Mouse (Mus musculus): ENCODE results near the gene Iffo1. TPM values are rescaled to one million over a fixed set of nuclear protein-coding genes. Genes with fewer than 3 reads are reported as not detected.

Gene Iffo1
- polyA plus RNA-seq, 1 experiment, result 90.4 TPM

- no peaks in the 10 kb centered on the region for H3K27me3 ChIP-seq (ENCODE audit: control insufficient read depth, insufficient read depth, low read length)
- H3K4me3 ChIP-seq (ENCODE audit: control insufficient read depth, insufficient read depth, low read length), result no peak overlapping the region
- no peak overlapping the region for H3K27ac ChIP-seq (ENCODE audit: control insufficient read depth, insufficient read depth, low read length)
- H3K4me1 ChIP-seq (replicated peaks; ENCODE audit: control insufficient read depth, insufficient read depth, low read length), result peaks cover 5% of the 10 kb centered on the region; the same call in 1 of the 2 replicates
- 95% methylated on average over 22 of the region's 22 CpGs for WGBS
- TF ChIP-seq CTCF (IDR thresholded peaks at IDR 0.05; ENCODE audit: borderline replicate concordance, control insufficient read depth, extremely low read depth, insufficient read depth, low read length, poor library complexity), result no peak
- TF ChIP-seq POLR2A (IDR thresholded peaks at IDR 0.05; ENCODE audit: control insufficient read depth, extremely low read depth, insufficient read depth, low read length, poor library complexity), result no peak
- peaks cover 18% of the 10 kb centered on the region for H3K36me3 ChIP-seq (ENCODE audit: control insufficient read depth, insufficient read depth, low read length)
- DNase-seq, result no peak
These were observed 7.4 kb downstream of the Iffo1 start for GRCm38 (mm10) chr6:125152212-125153017.

GRCm38 (mm10) chr6:125153018-125153389 lies 8.0 kb downstream of the Iffo1 start:
- Histone ChIP-seq H3K4me3 (ENCODE audit: control insufficient read depth, insufficient read depth, low read length) (no peak overlapping the region), H3K27me3 (ENCODE audit: control insufficient read depth, insufficient read depth, low read length) (no peaks in the 10 kb centered on the region), H3K36me3 (ENCODE audit: control insufficient read depth, insufficient read depth, low read length) (peaks cover 20% of the 10 kb centered on the region), H3K4me1 (replicated peaks; ENCODE audit: control insufficient read depth, insufficient read depth, low read length) (peaks cover 4% of the 10 kb centered on the region; the same call in 1 of the 2 replicates), H3K27ac (ENCODE audit: control insufficient read depth, insufficient read depth, low read length) (no peak overlapping the region)
- 96% methylated on average over 5 of the region's 5 CpGs for WGBS
- no peak for TF ChIP-seq CTCF (IDR thresholded peaks at IDR 0.05; ENCODE audit: borderline replicate concordance, control insufficient read depth, extremely low read depth, insufficient read depth, low read length, poor library complexity)
- TF ChIP-seq POLR2A (IDR thresholded peaks at IDR 0.05; ENCODE audit: control insufficient read depth, extremely low read depth, insufficient read depth, low read length, poor library complexity), result no peak
- no peak for DNase-seq

GRCm38 (mm10) chr6:125153682-125154081 lies 8.6 kb downstream of the Iffo1 start:
- no peak overlapping the region for H3K4me3 ChIP-seq (ENCODE audit: control insufficient read depth, insufficient read depth, low read length)
- DNase-seq, result no peak
- WGBS, result 93% methylated on average over 4 of the region's 4 CpGs
- peaks cover 20% of the 10 kb centered on the region for H3K36me3 ChIP-seq (ENCODE audit: control insufficient read depth, insufficient read depth, low read length)
- H3K27me3 ChIP-seq (ENCODE audit: control insufficient read depth, insufficient read depth, low read length), result no peaks in the 10 kb centered on the region
- no peak overlapping the region for H3K27ac ChIP-seq (ENCODE audit: control insufficient read depth, insufficient read depth, low read length)
- TF ChIP-seq CTCF (IDR thresholded peaks at IDR 0.05; ENCODE audit: borderline replicate concordance, control insufficient read depth, extremely low read depth, insufficient read depth, low read length, poor library complexity) (no peak), POLR2A (IDR thresholded peaks at IDR 0.05; ENCODE audit: control insufficient read depth, extremely low read depth, insufficient read depth, low read length, poor library complexity) (no peak)
- no peaks in the 10 kb centered on the region for H3K4me1 ChIP-seq (replicated peaks; ENCODE audit: control insufficient read depth, insufficient read depth, low read length)

GRCm38 (mm10) chr6:125154550-125154949 lies 9.5 kb downstream of the Iffo1 start:
- H3K4me1 ChIP-seq (replicated peaks; ENCODE audit: control insufficient read depth, insufficient read depth, low read length), result no peaks in the 10 kb centered on the region
- TF ChIP-seq CTCF (IDR thresholded peaks at IDR 0.05; ENCODE audit: borderline replicate concordance, control insufficient read depth, extremely low read depth, insufficient read depth, low read length, poor library complexity) (no peak), POLR2A (IDR thresholded peaks at IDR 0.05; ENCODE audit: control insufficient read depth, extremely low read depth, insufficient read depth, low read length, poor library complexity) (no peak)

GRCm38 (mm10) chr6:125155262-125155661 lies 10.2 kb downstream of the Iffo1 start:
- H3K27ac ChIP-seq (ENCODE audit: control insufficient read depth, insufficient read depth, low read length), result no peak overlapping the region
- 99% methylated on average over 8 of the region's 8 CpGs for WGBS
- H3K27me3 ChIP-seq (ENCODE audit: control insufficient read depth, insufficient read depth, low read length), result no peaks in the 10 kb centered on the region
- TF ChIP-seq POLR2A (IDR thresholded peaks at IDR 0.05; ENCODE audit: control insufficient read depth, extremely low read depth, insufficient read depth, low read length, poor library complexity) (no peak), CTCF (IDR thresholded peaks at IDR 0.05; ENCODE audit: borderline replicate concordance, control insufficient read depth, extremely low read depth, insufficient read depth, low read length, poor library complexity) (no peak)
- no peak for DNase-seq
- H3K4me1 ChIP-seq (replicated peaks; ENCODE audit: control insufficient read depth, insufficient read depth, low read length), result no peaks in the 10 kb centered on the region
- H3K36me3 ChIP-seq (ENCODE audit: control insufficient read depth, insufficient read depth, low read length), result peaks cover 30% of the 10 kb centered on the region
- no peak overlapping the region for H3K4me3 ChIP-seq (ENCODE audit: control insufficient read depth, insufficient read depth, low read length)

More at GRCm38 (mm10) chr6:125154550-125154949, 9.5 kb downstream of the Iffo1 start:
- no peaks in the 10 kb centered on the region for H3K27me3 ChIP-seq (ENCODE audit: control insufficient read depth, insufficient read depth, low read length)
- no peak overlapping the region for H3K27ac ChIP-seq (ENCODE audit: control insufficient read depth, insufficient read depth, low read length)
- H3K36me3 ChIP-seq (ENCODE audit: control insufficient read depth, insufficient read depth, low read length), result peaks cover 26% of the 10 kb centered on the region
- H3K4me3 ChIP-seq (ENCODE audit: control insufficient read depth, insufficient read depth, low read length), result no peak overlapping the region
- DNase-seq, result no peak

GRCm38 (mm10) chr6:125156491-125156890 lies 11.4 kb downstream of the Iffo1 start:
- 93% methylated on average over 3 of the region's 3 CpGs for WGBS
- Histone ChIP-seq H3K27me3 (ENCODE audit: control insufficient read depth, insufficient read depth, low read length) (no peaks in the 10 kb centered on the region), H3K4me3 (ENCODE audit: control insufficient read depth, insufficient read depth, low read length) (no peak overlapping the region), H3K27ac (ENCODE audit: control insufficient read depth, insufficient read depth, low read length) (no peak overlapping the region), H3K36me3 (ENCODE audit: control insufficient read depth, insufficient read depth, low read length) (peaks cover 41% of the 10 kb centered on the region), H3K4me1 (replicated peaks; ENCODE audit: control insufficient read depth, insufficient read depth, low read length) (no peaks in the 10 kb centered on the region)
- DNase-seq, result no peak
- TF ChIP-seq POLR2A (IDR thresholded peaks at IDR 0.05; ENCODE audit: control insufficient read depth, extremely low read depth, insufficient read depth, low read length, poor library complexity), result no peak
- no peak for TF ChIP-seq CTCF (IDR thresholded peaks at IDR 0.05; ENCODE audit: borderline replicate concordance, control insufficient read depth, extremely low read depth, insufficient read depth, low read length, poor library complexity)

Data from thymus, adult 2 months (tissue).